Mouse (Mus musculus) adrenal gland, postnatal 25 days (tissue): ENCODE results near the gene Sbno1. TPM values are rescaled to one million over a fixed set of nuclear protein-coding genes. Genes with fewer than 3 reads are reported as not detected.

ENCODE experiments used
- DNase-seq: peaks from one replicate; pipeline ENCODE4 v3.0.0; 2021; ENCODE audit warnings: mixed read lengths
- microRNA-seq, 2 experiments: library from miRNA; unstranded; fragments of <30 nt; microRNA quantifications; one replicate each; pipeline ENCODE4 v1.2.0; 2021
- total RNA-seq: library from RNA; stranded (reverse); gene quantifications from 2 replicates; pipeline ENCODE4 v1.2.3, GENCODE M21; 2021

The Sbno1 gene
- total RNA-seq, 1 experiment from 2014 or later, result 104 TPM

- DNase-seq, result no peak
Measured at GRCm38 (mm10) chr5:124330086-124330485, 95.7 kb downstream of the Sbno1 start.

DNA sequence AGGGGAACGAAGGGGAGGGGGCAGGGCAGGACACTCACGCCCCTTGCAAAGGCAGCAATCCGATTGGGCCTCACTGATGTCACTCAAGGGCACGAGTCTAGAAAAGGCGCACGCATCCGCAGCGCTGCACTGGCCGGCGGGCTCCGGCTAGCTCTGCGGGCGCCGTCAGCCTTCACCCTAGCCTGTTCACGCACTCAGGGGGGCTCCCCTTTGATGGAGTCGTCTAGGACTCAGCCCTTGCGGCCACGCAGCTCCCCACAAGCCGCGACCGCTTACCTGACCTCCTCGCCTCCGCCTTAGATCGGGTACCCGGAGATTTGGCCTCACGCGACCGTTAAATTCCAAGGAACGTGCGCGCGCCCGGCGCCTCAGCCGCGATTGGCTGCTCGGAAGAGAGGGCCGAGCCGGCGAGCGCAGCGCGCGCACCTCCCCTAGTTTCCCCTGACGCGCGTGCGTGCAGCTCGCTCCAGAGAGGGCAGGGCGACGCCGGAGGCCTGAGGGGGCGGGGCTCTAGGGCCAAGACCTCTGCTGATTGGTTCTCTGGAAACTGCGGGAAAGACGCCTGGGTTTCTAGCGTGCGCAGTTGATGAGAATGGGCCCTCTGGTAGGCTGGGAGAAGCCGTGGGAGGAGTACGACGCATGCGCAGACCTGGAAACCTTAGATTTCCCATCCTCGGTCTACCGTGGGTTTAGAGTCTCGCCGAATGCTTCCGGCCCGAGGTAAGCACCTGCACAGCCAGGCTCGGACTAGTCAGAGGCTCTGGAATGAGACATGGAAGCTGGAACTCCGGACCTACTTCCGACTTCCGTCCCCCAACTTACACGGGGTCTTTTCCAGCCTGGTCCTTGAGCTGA is 98.1 kb downstream of the Sbno1 start, which contains the start of the genes Mphosph9 and 2810006K23Rik:
Gene Mphosph9 (minus strand): TSS at position 463 of the 855 bp plus-strand sequence.
Gene 2810006K23Rik (plus strand): TSS at position 580 of the 855 bp plus-strand sequence.
- peak; percentile 99 for DNase-seq

DNA sequence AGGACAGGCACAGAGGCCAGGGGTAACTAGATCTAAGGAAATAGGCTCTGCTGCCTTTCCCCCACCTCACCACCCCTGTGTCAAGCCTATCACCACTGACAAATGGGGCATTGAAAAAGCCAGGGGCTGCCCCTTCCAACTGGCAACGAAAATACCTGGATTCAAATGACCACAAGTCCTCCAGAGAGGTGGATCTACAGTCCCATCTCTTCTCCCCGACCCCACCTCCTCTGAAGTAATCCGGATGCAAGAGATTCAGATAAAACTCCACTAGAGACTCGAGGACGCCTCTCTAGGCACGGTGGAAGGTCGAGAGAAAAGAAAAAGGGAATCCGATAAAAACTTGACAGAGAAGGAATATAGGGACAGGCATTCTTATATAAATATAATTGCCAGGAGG is 99.0 kb downstream of the Sbno1 start:
- DNase-seq, result no peak

Small RNA genes within 50 kb of the gene (microRNA-seq; reads per million reads assigned to microRNA genes)
- 1.4 to 2.7 reads per million in 2 experiments for gene Gm27486

Other genes with a start within 250 kb of the Sbno1 start
- gene Pitpnm2, start 176.2 kb downstream of the Sbno1 start, total RNA-seq, result 62.5 and 83.8 TPM in 2 replicates
- 7.8 and 11.8 TPM in 2 replicates for gene Mphosph9, start 98.0 kb downstream of the Sbno1 start, total RNA-seq
- gene 2810006K23Rik, start 97.9 kb downstream of the Sbno1 start, total RNA-seq, result 15.1 and 19.9 TPM in 2 replicates
- gene Cdk2ap1, start 62.9 kb downstream of the Sbno1 start, total RNA-seq, result 148 and 153 TPM in 2 replicates
- 216 and 296 TPM in 2 replicates for gene Kmt5a, start 13.9 kb upstream of the Sbno1 start, total RNA-seq
- gene Rilpl2, start 52.4 kb upstream of the Sbno1 start, total RNA-seq, result 27.0 TPM in 2 replicates
- 20.7 TPM in 2 replicates for gene Snrnp35, start 57.1 kb upstream of the Sbno1 start, total RNA-seq
- 15.1 and 17.7 TPM in 2 replicates for gene Rilpl1, start 105.4 kb upstream of the Sbno1 start, total RNA-seq
- gene Tmed2, start 114.7 kb upstream of the Sbno1 start, total RNA-seq, result 186 and 197 TPM in 2 replicates
- gene Ddx55, start 126.9 kb upstream of the Sbno1 start, total RNA-seq, result 14.8 and 15.5 TPM in 2 replicates
- gene Eif2b1, start 153.1 kb upstream of the Sbno1 start, total RNA-seq, result 42.1 and 48.3 TPM in 2 replicates
- gene Gtf2h3, start 153.1 kb upstream of the Sbno1 start, total RNA-seq, result 34.5 and 46.1 TPM in 2 replicates
- 54.0 and 83.7 TPM in 2 replicates for gene Atp6v0a2, start 202.6 kb upstream of the Sbno1 start, total RNA-seq